Mouse (Mus musculus): ENCODE data around the gene Tmem170b. TPM values are rescaled to one million over a fixed set of nuclear protein-coding genes. Genes with fewer than 3 reads are reported as not detected.

Gene Tmem170b
- polyA plus RNA-seq (2012; rRNA removed) = 10.8 and 20.4 TPM in 2 replicates

GRCm38 (mm10) chr13:41605099-41606010 is at the start of gene Tmem170b:
Gene Tmem170b, plus strand, starts transcription at chr13:41605907.
- peak; percentile 99 for DNase-seq (ENCODE audit: low read depth)
- TF ChIP-seq CTCF (IDR thresholded peaks at IDR 0.05; ENCODE audit: borderline replicate concordance, extremely low read depth, insufficient read depth, insufficient read length) = no peak
- peak; percentile 98 for TF ChIP-seq POLR2A (IDR thresholded peaks at IDR 0.05; ENCODE audit: borderline replicate concordance, extremely low read depth, insufficient read depth, insufficient read length, poor library complexity, severe bottlenecking)

DNA sequence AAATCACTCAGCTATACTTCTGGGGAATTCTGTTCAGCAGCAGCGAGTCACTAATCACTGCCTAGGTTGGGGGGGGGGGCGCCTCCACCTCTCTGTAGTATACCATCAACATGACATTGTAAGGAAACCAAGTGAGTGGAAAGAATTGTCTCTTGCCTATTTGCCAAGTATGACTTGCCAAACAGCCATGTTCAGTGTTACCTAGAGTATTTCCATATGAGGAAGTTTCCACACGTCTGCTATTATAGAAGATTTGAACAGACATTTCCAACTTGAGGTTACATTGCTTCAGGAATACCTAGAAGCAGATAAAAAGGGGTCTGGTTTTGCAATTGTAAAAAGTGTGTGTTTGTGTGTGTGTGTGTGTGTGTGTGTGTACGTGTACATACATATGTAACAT is 44.7 kb upstream of the Tmem170b start:
- TF ChIP-seq POLR2A (IDR thresholded peaks at IDR 0.05; ENCODE audit: borderline replicate concordance, extremely low read depth, insufficient read depth, insufficient read length, poor library complexity, severe bottlenecking) = no peak
- no peak for DNase-seq (ENCODE audit: low read depth)

- DNase-seq (ENCODE audit: low read depth) = no peak
- TF ChIP-seq POLR2A (IDR thresholded peaks at IDR 0.05; ENCODE audit: borderline replicate concordance, extremely low read depth, insufficient read depth, insufficient read length, poor library complexity, severe bottlenecking) = no peak
- no peak for TF ChIP-seq CTCF (IDR thresholded peaks at IDR 0.05; ENCODE audit: borderline replicate concordance, extremely low read depth, insufficient read depth, insufficient read length)
Measured at GRCm38 (mm10) chr13:41568421-41568820, 37.3 kb upstream of the Tmem170b start.

GRCm38 (mm10) chr13:41568926-41569325 is 36.8 kb upstream of the Tmem170b start:
- TF ChIP-seq CTCF (IDR thresholded peaks at IDR 0.05; ENCODE audit: borderline replicate concordance, extremely low read depth, insufficient read depth, insufficient read length) (no peak), POLR2A (IDR thresholded peaks at IDR 0.05; ENCODE audit: borderline replicate concordance, extremely low read depth, insufficient read depth, insufficient read length, poor library complexity, severe bottlenecking) (no peak)
- no peak for DNase-seq (ENCODE audit: low read depth)

- DNase-seq (ENCODE audit: low read depth) = no peak
Measured at GRCm38 (mm10) chr13:41569776-41570175, 35.9 kb upstream of the Tmem170b start.

GRCm38 (mm10) chr13:41571368-41572350 is 34.0 kb upstream of the Tmem170b start:
- TF ChIP-seq POLR2A (IDR thresholded peaks at IDR 0.05; ENCODE audit: borderline replicate concordance, extremely low read depth, insufficient read depth, insufficient read length, poor library complexity, severe bottlenecking) (no peak), CTCF (IDR thresholded peaks at IDR 0.05; ENCODE audit: borderline replicate concordance, extremely low read depth, insufficient read depth, insufficient read length) (peak; percentile 84)
- DNase-seq (ENCODE audit: low read depth) = peak; percentile 96

More at GRCm38 (mm10) chr13:41569776-41570175, 35.9 kb upstream of the Tmem170b start:
- TF ChIP-seq POLR2A (IDR thresholded peaks at IDR 0.05; ENCODE audit: borderline replicate concordance, extremely low read depth, insufficient read depth, insufficient read length, poor library complexity, severe bottlenecking) (no peak), CTCF (IDR thresholded peaks at IDR 0.05; ENCODE audit: borderline replicate concordance, extremely low read depth, insufficient read depth, insufficient read length) (no peak)

DNA sequence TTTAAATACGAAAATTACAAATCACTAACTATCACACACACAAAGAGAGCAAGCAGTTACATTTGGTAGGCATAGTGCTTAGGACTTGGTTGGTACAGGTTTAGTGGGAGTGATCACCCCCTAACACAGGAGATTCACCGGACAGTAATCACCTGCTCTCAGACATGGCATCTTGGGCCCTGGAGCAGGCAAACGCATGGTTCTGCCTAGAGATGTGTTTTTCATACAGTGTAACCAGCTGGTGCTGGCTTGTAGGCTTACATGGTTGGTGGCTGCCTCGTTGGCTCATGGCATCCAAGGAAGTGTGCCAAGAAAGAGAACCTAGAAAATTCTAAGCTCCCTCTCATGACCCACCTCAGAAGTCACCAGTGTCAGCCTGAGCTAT is 33.4 kb upstream of the Tmem170b start:
- DNase-seq (ENCODE audit: low read depth) = no peak
- TF ChIP-seq POLR2A (IDR thresholded peaks at IDR 0.05; ENCODE audit: borderline replicate concordance, extremely low read depth, insufficient read depth, insufficient read length, poor library complexity, severe bottlenecking) (no peak), CTCF (IDR thresholded peaks at IDR 0.05; ENCODE audit: borderline replicate concordance, extremely low read depth, insufficient read depth, insufficient read length) (no peak)

- TF ChIP-seq POLR2A (IDR thresholded peaks at IDR 0.05; ENCODE audit: borderline replicate concordance, extremely low read depth, insufficient read depth, insufficient read length, poor library complexity, severe bottlenecking) (no peak), CTCF (IDR thresholded peaks at IDR 0.05; ENCODE audit: borderline replicate concordance, extremely low read depth, insufficient read depth, insufficient read length) (no peak)
- no peak for DNase-seq (ENCODE audit: low read depth)
Measured at GRCm38 (mm10) chr13:41573126-41573846, 32.4 kb upstream of the Tmem170b start.

GRCm38 (mm10) chr13:41581058-41581457 is 24.6 kb upstream of the Tmem170b start:
- TF ChIP-seq CTCF (IDR thresholded peaks at IDR 0.05; ENCODE audit: borderline replicate concordance, extremely low read depth, insufficient read depth, insufficient read length) (no peak), POLR2A (IDR thresholded peaks at IDR 0.05; ENCODE audit: borderline replicate concordance, extremely low read depth, insufficient read depth, insufficient read length, poor library complexity, severe bottlenecking) (no peak)
- no peak for DNase-seq (ENCODE audit: low read depth)

DNA sequence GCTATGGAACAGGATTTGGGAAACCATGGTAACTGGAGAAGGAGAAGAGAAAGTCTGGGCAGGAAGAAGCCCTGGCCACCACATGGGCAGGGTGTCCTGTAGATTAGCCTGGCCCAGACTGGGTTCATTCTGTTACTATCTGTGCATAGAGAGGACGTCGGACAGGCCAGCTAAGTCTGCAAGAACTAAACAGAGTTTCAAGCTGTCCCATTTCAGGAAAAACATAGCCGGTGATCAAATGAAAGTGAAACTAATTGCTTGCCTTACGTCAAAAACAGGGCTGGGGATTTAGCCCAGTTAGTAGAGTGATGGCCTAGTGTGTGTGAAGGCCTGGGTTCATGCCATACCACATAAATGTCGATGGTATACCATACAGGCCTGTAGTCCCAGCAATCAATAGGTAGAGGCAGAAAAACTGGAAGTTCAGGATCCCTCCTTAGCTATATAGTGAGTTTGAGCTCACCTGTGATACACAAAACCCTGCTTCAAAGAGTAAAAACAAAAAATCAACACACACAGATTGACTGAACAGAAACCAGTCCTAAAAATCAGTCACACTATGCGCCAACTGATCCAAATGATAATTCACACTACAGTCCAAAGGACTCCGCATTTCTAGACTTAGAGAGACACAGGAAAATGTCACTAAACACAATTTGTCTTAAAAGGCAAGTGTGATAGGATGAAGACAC is 21.9 kb upstream of the Tmem170b start:
- DNase-seq (ENCODE audit: low read depth) = no peak
- no peak for TF ChIP-seq POLR2A (IDR thresholded peaks at IDR 0.05; ENCODE audit: borderline replicate concordance, extremely low read depth, insufficient read depth, insufficient read length, poor library complexity, severe bottlenecking)
